ENCODE assay signal across 26 mouse cellular contexts in the genomic region with DNA sequence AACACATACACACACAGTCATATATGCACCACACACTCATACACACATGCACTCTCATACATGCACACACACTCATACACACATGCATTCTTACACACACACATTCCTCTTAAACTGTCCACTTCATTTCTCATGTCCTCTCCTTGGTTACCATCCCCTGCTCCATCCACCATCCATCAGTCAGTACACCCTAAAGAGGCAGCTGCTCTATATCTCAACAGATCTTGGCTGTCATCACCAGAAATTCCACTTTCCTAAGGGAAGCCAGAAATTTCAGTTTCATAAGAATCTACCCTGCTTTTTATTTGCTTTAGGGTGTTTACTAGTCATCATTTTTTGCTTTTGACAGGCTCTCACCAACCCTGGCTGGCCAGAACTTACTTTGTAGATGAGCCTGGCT.
DNase-seq lines count a peak whose midpoint lies in the region; ATAC-seq and TF ChIP-seq lines count a peak whose summit lies in the region.
"Had no signal": no experiment of that assay in that cellular context is flagged by ENCODE, and none has a peak within 500 bp of the region (broad histone marks: within the 10 kb centered on the region; RNA-seq: fewer than 3 reads in every experiment).

No protein-coding gene starts in this region.

- peak; percentile 64 for DNase-seq in lung, embryonic 14.5 days
- DNase-seq in lung, postnatal 14 days, result no peak
- no peak for DNase-seq in lung, adult 2 months
- no peak for DNase-seq in stomach, postnatal 0 days (ENCODE audit: low spot score)
- DNase-seq in adipocyte (ENCODE audit: low spot score), result peak; percentile 27
- no peak for DNase-seq in liver, embryonic 11.5 days (ENCODE audit: low spot score)
- DNase-seq: adrenal gland, adult 2 months; adrenal gland, postnatal 10 days; adrenal gland, postnatal 25 days; cerebellum, adult 11 months; cerebellum, adult 18-20 months; cerebellum, adult 8-10 months; cerebellum, adult 9-11 months; cerebellum, postnatal 14 days; cerebellum, postnatal 36 days; embryo, embryonic 11 days had no signal

- TF ChIP-seq EP300 in stomach, postnatal 0 days (optimal IDR thresholded peaks at IDR 0.05), result no peak

- no peak overlapping the region for H3K4me2 ChIP-seq in lung, embryonic 14.5 days
- H3K4me2 ChIP-seq in lung, embryonic 16.5 days (ENCODE audit: low read depth, low read length), result no peak overlapping the region
- no peak overlapping the region for H3K4me2 ChIP-seq in stomach, embryonic 14.5 days (replicated peaks; ENCODE audit: low read depth, low read length)
- H3K4me2 ChIP-seq in stomach, postnatal 0 days (replicated peaks; ENCODE audit: low read depth), result no peak overlapping the region
- H3K4me2 ChIP-seq in liver, embryonic 11.5 days, result no peak overlapping the region
- H3K4me2 ChIP-seq: embryonic facial prominence, embryonic 13.5 days; embryonic facial prominence, embryonic 15.5 days; forebrain, embryonic 12.5 days had no signal

- H3K27ac ChIP-seq in lung, embryonic 14.5 days (ENCODE audit: low read depth), result no peak overlapping the region
- H3K27ac ChIP-seq in lung, embryonic 16.5 days (ENCODE audit: low read length), result peak overlapping the region; percentile 40; the same call in 1 of the 2 replicates
- no peak overlapping the region for H3K27ac ChIP-seq in stomach, embryonic 14.5 days (ENCODE audit: low read length)
- H3K27ac ChIP-seq in stomach, postnatal 0 days (replicated peaks), result no peak overlapping the region
- no peak overlapping the region for H3K27ac ChIP-seq in liver, embryonic 11.5 days (ENCODE audit: low read depth, low read length)
- H3K27ac ChIP-seq: embryonic facial prominence, embryonic 13.5 days; embryonic facial prominence, embryonic 15.5 days; forebrain, embryonic 10.5 days; forebrain, embryonic 12.5 days had no signal

- no peaks in the 10 kb centered on the region; the same call in 1 of the 2 replicates for H3K4me1 ChIP-seq in lung, embryonic 14.5 days (ENCODE audit: insufficient read depth)
- 0 out of 2 replicates have a peak, but pooled peaks cover 2% of the 10 kb centered on the region for H3K4me1 ChIP-seq in lung, embryonic 16.5 days (replicated peaks; ENCODE audit: control insufficient read depth, insufficient read depth, low read length)
- no peaks in the 10 kb centered on the region for H3K4me1 ChIP-seq in lung, adult 2 months (ENCODE audit: control insufficient read depth, insufficient read depth, low read length)
- no peaks in the 10 kb centered on the region for H3K4me1 ChIP-seq in stomach, embryonic 14.5 days (ENCODE audit: control insufficient read depth, insufficient read depth, low read length)
- H3K4me1 ChIP-seq in stomach, postnatal 0 days (replicated peaks; ENCODE audit: control insufficient read depth, insufficient read depth), result no peaks in the 10 kb centered on the region
- 0 out of 2 replicates have a peak, but pooled peaks cover 3% of the 10 kb centered on the region for H3K4me1 ChIP-seq in liver, embryonic 11.5 days (replicated peaks; ENCODE audit: control insufficient read depth, insufficient read depth, low read length)
- H3K4me1 ChIP-seq: embryonic facial prominence, embryonic 13.5 days; embryonic facial prominence, embryonic 15.5 days; forebrain, embryonic 10.5 days; forebrain, embryonic 12.5 days had no signal

- TF ChIP-seq CTCF in lung, embryonic 14.5 days (IDR thresholded peaks at IDR 0.05; ENCODE audit: low read depth), result no peak
- TF ChIP-seq CTCF in lung, adult 2 months (IDR thresholded peaks at IDR 0.05; ENCODE audit: insufficient read depth, low read length), result no peak
- TF ChIP-seq CTCF in stomach, postnatal 0 days (IDR thresholded peaks at IDR 0.05; ENCODE audit: low read depth), result no peak

- no peaks in the 10 kb centered on the region for H3K36me3 ChIP-seq in lung, embryonic 14.5 days (ENCODE audit: insufficient read depth)
- no peaks in the 10 kb centered on the region for H3K36me3 ChIP-seq in lung, embryonic 16.5 days (ENCODE audit: control insufficient read depth, insufficient read depth, low read length)
- no peaks in the 10 kb centered on the region for H3K36me3 ChIP-seq in stomach, embryonic 14.5 days (ENCODE audit: control insufficient read depth, insufficient read depth, low read length)
- no peaks in the 10 kb centered on the region for H3K36me3 ChIP-seq in stomach, postnatal 0 days (ENCODE audit: control insufficient read depth, insufficient read depth, low read length)
- no peaks in the 10 kb centered on the region for H3K36me3 ChIP-seq in liver, embryonic 11.5 days (ENCODE audit: control insufficient read depth, insufficient read depth, low read length)
- H3K36me3 ChIP-seq: embryonic facial prominence, embryonic 13.5 days; embryonic facial prominence, embryonic 15.5 days; forebrain, embryonic 10.5 days; forebrain, embryonic 12.5 days had no signal

- H3K4me3 ChIP-seq in lung, embryonic 14.5 days (ENCODE audit: low read depth, low read length), result no peak overlapping the region
- H3K4me3 ChIP-seq in lung, embryonic 16.5 days (ENCODE audit: low read length), result no peak overlapping the region
- H3K4me3 ChIP-seq in lung, adult 2 months (replicated peaks; ENCODE audit: extremely low read depth, low read depth, low read length), result no peak overlapping the region
- H3K4me3 ChIP-seq in stomach, embryonic 14.5 days (ENCODE audit: low read depth, low read length), result no peak overlapping the region
- no peak overlapping the region for H3K4me3 ChIP-seq in stomach, postnatal 0 days (ENCODE audit: low read depth, low read length)
- H3K4me3 ChIP-seq in liver, embryonic 11.5 days (ENCODE audit: low read depth, low read length), result no peak overlapping the region
- H3K4me3 ChIP-seq: embryonic facial prominence, embryonic 13.5 days; embryonic facial prominence, embryonic 15.5 days; erythroblast, embryonic 14.5 days; forebrain, embryonic 10.5 days; forebrain, embryonic 12.5 days had no signal

- no peaks in the 10 kb centered on the region for H3K9me3 ChIP-seq in lung, embryonic 14.5 days (ENCODE audit: low read depth, low read length)
- 0 out of 2 replicates have a peak, but pooled peaks cover 4% of the 10 kb centered on the region for H3K9me3 ChIP-seq in lung, embryonic 16.5 days (ENCODE audit: control insufficient read depth, low read length)
- H3K9me3 ChIP-seq in stomach, embryonic 14.5 days (ENCODE audit: control insufficient read depth, low read depth, low read length), result no peaks in the 10 kb centered on the region
- no peaks in the 10 kb centered on the region for H3K9me3 ChIP-seq in stomach, postnatal 0 days (ENCODE audit: control insufficient read depth, low read length)
- H3K9me3 ChIP-seq in liver, embryonic 11.5 days (ENCODE audit: control insufficient read depth, low read length), result no peaks in the 10 kb centered on the region
- H3K9me3 ChIP-seq: embryonic facial prominence, embryonic 15.5 days; forebrain, embryonic 10.5 days; forebrain, embryonic 12.5 days had no signal

- H3K9ac ChIP-seq in lung, embryonic 14.5 days, result no peak overlapping the region
- no peak overlapping the region for H3K9ac ChIP-seq in lung, embryonic 16.5 days (ENCODE audit: low read length)
- H3K9ac ChIP-seq in stomach, embryonic 14.5 days (replicated peaks; ENCODE audit: low read depth, low read length), result no peak overlapping the region
- no peak overlapping the region for H3K9ac ChIP-seq in stomach, postnatal 0 days (ENCODE audit: low read length)
- H3K9ac ChIP-seq in liver, embryonic 11.5 days (ENCODE audit: low read depth, low read length), result no peak overlapping the region
- H3K9ac ChIP-seq: embryonic facial prominence, embryonic 13.5 days; embryonic facial prominence, embryonic 15.5 days; forebrain, embryonic 12.5 days had no signal

- peak; percentile 88 for ATAC-seq in lung, embryonic 14.5 days (ENCODE audit: insufficient read depth)
- peak; percentile 92 for ATAC-seq in lung, embryonic 16.5 days (ENCODE audit: low read depth)
- peak; percentile 56; the same call in 1 of the 2 replicates for ATAC-seq in stomach, embryonic 14.5 days (ENCODE audit: insufficient number of reproducible peaks, insufficient read depth, low FRiP score, low read depth)
- ATAC-seq in stomach, postnatal 0 days (ENCODE audit: low FRiP score, low TSS enrichment), result no peak
- ATAC-seq in liver, embryonic 11.5 days (replicated peaks; ENCODE audit: low FRiP score), result no peak
- ATAC-seq: forebrain, embryonic 14.5 days; forebrain, embryonic 16.5 days; Patski had no signal

- no peaks in the 10 kb centered on the region for H3K27me3 ChIP-seq in lung, embryonic 14.5 days (ENCODE audit: insufficient read depth, low read length)
- no peaks in the 10 kb centered on the region for H3K27me3 ChIP-seq in lung, embryonic 16.5 days (ENCODE audit: control insufficient read depth, insufficient read depth, low read depth, low read length)
- no peaks in the 10 kb centered on the region for H3K27me3 ChIP-seq in stomach, embryonic 14.5 days (ENCODE audit: control insufficient read depth, insufficient read depth, low read length)
- no peaks in the 10 kb centered on the region for H3K27me3 ChIP-seq in stomach, postnatal 0 days (ENCODE audit: control insufficient read depth, insufficient read depth, low read length)
- no peaks in the 10 kb centered on the region for H3K27me3 ChIP-seq in liver, embryonic 11.5 days (replicated peaks; ENCODE audit: control insufficient read depth, insufficient read depth, low read length)
- H3K27me3 ChIP-seq: embryonic facial prominence, embryonic 13.5 days; embryonic facial prominence, embryonic 15.5 days; forebrain, embryonic 12.5 days; Patski had no signal

- no peak for TF ChIP-seq POLR2A in lung, adult 2 months (IDR thresholded peaks at IDR 0.05; ENCODE audit: borderline replicate concordance, extremely low read depth, low read depth, low read length)

Comparison
In these comparisons a context has a peak if more than half of its experiments do, and no peak if none do; other contexts are left out.
1. ATAC-seq: peak in lung, embryonic 14.5 days (single experiment), lung, embryonic 16.5 days (single experiment) and stomach, embryonic 14.5 days (single experiment); none in stomach, postnatal 0 days (single experiment) and liver, embryonic 11.5 days (single experiment).
2. DNase-seq: peak in lung, embryonic 14.5 days (single experiment) and adipocyte (single experiment); none in lung, postnatal 14 days (single experiment), lung, adult 2 months (single experiment), stomach, postnatal 0 days (single experiment) and liver, embryonic 11.5 days (single experiment).